Mouse (Mus musculus): ENCODE data around the gene Fgfbp1.

GRCm38 (mm10) chr5:43953241-43953640, 28.3 kb downstream of the Fgfbp1 start:
- TF ChIP-seq CTCF (IDR thresholded peaks at IDR 0.05; ENCODE audit: borderline replicate concordance, insufficient read depth, low read length) (no peak), POLR2A (IDR thresholded peaks at IDR 0.05; ENCODE audit: low read depth, low read length) (no peak)
